In the genomic region with DNA sequence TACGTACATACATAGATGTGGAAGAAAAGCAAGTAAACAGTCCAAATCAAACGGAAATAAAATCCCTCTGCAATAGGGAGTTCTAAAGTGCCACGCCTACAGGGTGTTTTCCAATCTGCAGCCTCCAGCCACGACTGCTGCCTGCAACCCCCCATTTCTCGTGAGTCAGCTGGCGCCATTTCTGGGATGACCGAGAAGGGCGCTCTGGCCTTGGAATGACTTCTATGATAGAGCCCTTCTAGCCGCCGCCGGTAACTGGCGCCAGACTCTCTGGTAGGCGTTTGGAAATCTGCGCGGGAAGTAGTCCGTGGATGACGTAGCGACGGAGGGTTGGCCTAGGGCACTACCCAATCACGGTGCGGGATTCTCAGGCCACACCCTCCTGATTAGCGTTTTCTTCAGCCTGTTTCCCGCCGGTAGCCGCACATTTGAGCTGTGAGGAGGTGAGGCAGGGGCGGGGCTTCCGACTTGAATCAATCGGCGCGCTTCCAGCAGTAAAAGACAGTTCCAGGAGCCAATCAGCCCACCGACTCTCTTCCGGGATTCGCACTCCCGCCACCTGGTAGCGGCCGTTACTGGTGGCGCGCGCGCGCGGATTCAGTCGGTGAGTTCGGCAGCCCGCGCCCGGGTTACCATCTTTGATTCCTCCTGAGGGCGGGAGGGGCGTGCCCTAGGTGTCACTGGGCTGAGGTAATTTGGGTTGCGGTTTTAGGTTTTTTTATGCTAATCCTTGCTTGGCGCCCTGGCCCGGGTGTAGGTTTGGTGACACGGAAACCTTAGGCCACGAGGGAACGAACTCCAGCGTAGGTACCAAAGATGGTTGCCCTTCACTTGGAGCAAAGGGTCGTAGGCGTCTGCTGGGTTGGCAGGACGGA, we compare ENCODE assay signal across 8 mouse cellular contexts. TPM values are rescaled to one million over a fixed set of nuclear protein-coding genes. Genes with fewer than 3 reads are reported as not detected.
DNase-seq lines count a peak whose midpoint lies in the region; ATAC-seq lines count a peak whose summit lies in the region.

Gene Mdc1 (plus strand): TSS at position 440 of the 875 bp plus-strand sequence.

- peak within 1 kb of the TSS; percentile 86 for H3K27ac ChIP-seq in lung, embryonic 16.5 days (ENCODE audit: low read length)

- H3K4me3 ChIP-seq in lung, embryonic 16.5 days (ENCODE audit: low read length), result peak within 1 kb of the TSS; percentile 75

- H3K9me3 ChIP-seq in lung, embryonic 16.5 days (ENCODE audit: control insufficient read depth, low read length), result no peaks in the 10 kb centered on the region

- peak within 1 kb of the TSS; percentile 68 for H3K4me2 ChIP-seq in lung, embryonic 16.5 days (ENCODE audit: low read depth, low read length)

- H3K36me3 ChIP-seq in lung, embryonic 16.5 days (ENCODE audit: control insufficient read depth, insufficient read depth, low read length), result peaks cover 15% of the 10 kb centered on the region

- peak; percentile 99 for DNase-seq in MEL-GATA-1-ER (ENCODE audit: extremely low read depth, low read depth)
- peak; percentile 98 for DNase-seq in cerebellum, adult 8-10 months
- peak; percentile 100 for DNase-seq in forelimb bud, embryonic 11.5 days (ENCODE audit: low read depth, low spot score)
- peak; percentile 99 for DNase-seq in layer of hippocampus, adult 9-10 months (ENCODE audit: low spot score)
- DNase-seq in ovary, postnatal 10 days (ENCODE audit: low spot score), result peak; percentile 93
- DNase-seq in thymus, postnatal 10 days (ENCODE audit: low spot score in 2 of 2), result peak; percentile 98 to 99

- peaks cover 15% of the 10 kb centered on the region for H3K4me1 ChIP-seq in lung, embryonic 16.5 days (replicated peaks; ENCODE audit: control insufficient read depth, insufficient read depth, low read length)

- 0% methylated on average over 59 of the region's 59 CpGs for WGBS in lung, embryonic 16.5 days

- H3K27me3 ChIP-seq in lung, embryonic 16.5 days (ENCODE audit: control insufficient read depth, insufficient read depth, low read depth, low read length), result no peaks in the 10 kb centered on the region

- H3K9ac ChIP-seq in lung, embryonic 16.5 days (ENCODE audit: low read length), result peak within 1 kb of the TSS; percentile 73

- ATAC-seq in hematopoietic stem cell, adult 5-6 weeks (replicated peaks in 1 of 2; ENCODE audit: insufficient read depth in 1 of 2, low FRiP score in 2 of 2, low TSS enrichment in 1 of 2, low read depth in 1 of 2, poor library complexity in 2 of 2, severe bottlenecking in 2 of 2), result peak; percentile 87 to 88
- peak; percentile 91 for ATAC-seq in lung, embryonic 16.5 days (ENCODE audit: low read depth)

RNA-seq across cellular contexts. Expression of gene Mdc1, which starts in this region (rescaled TPM):
- 26.0 and 40.0 TPM in 2 replicates for total RNA-seq in hematopoietic stem cell, adult 5-6 weeks (2017)
- polyA plus RNA-seq in lung, embryonic 16.5 days (2015; fragmentation: Nextera tagmentation; extraction: Ambion mirVana), result 20.6 and 22.3 TPM in 2 replicates

Comparison
In these comparisons a context has a peak if more than half of its experiments do, and no peak if none do; other contexts are left out.
1. Peak in every context shown above with its lines: DNase-seq, ATAC-seq, H3K4me3 ChIP-seq and H3K27ac ChIP-seq.